1 mouse cellular context compared by ENCODE assay signal in the genomic region with DNA sequence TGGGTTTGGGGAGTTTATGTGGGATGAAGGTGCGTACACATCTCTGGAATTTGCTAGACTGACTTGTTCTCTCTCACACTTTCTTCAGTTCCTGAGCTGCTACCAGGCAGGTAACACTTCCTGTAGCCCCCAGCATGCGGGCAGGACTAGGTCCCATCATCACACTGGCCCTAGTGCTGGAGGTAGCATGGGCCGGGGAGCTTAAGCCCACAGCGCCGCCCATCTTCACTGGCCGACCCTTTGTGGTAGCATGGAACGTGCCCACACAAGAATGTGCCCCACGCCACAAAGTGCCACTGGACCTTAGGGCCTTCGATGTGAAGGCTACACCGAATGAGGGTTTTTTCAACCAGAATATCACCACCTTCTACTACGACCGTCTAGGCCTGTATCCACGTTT.
TF ChIP-seq lines count a peak whose summit lies in the region.

No protein-coding gene starts in this region.

TF ChIP-seq in CH12.LX, 34 proteins besides CTCF, POLR2A, EP300 and RAD21 (continued from another document):
- TF ChIP-seq NRF1 (IDR thresholded peaks at IDR 0.05; ENCODE audit: low read depth, low read length): no peak
- TF ChIP-seq MYC (IDR thresholded peaks at IDR 0.05; ENCODE audit: low read depth, low read length): no peak
- TF ChIP-seq KAT2A (IDR thresholded peaks at IDR 0.05; ENCODE audit: insufficient replicate concordance, low read length): no peak
- TF ChIP-seq ELF1 (IDR thresholded peaks at IDR 0.05; ENCODE audit: low read depth, low read length): no peak
- no peak for TF ChIP-seq ZNF384 (IDR thresholded peaks at IDR 0.05; ENCODE audit: low read depth, low read length)
- no peak for TF ChIP-seq CHD1 (IDR thresholded peaks at IDR 0.05; ENCODE audit: low read depth, low read length)
